Mouse (Mus musculus): ENCODE results near the gene Fgfr2.

DNA sequence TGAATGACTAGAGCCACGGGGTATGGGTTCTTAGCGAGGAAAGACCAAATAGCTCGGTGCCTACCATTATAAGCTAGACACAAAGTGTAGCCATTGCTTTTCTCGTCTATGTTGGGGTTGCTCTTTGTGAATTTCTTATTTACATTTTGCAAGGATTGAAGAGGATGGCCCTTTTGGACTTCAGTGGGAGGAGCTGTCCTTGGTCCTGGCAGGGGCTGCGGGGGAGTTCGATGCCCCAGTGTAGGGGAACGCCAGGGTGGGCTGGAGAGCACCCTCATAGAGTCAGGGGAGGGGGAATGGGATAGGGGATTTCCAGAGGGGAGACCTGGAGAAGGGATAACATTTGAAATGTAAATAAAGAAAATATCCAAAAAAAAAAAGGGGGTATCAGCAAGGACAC lies 1063.0 kb downstream of the Fgfr2 start:
- TF ChIP-seq POLR2A (IDR thresholded peaks at IDR 0.05; ENCODE audit: low read depth, low read length) = no peak
- TF ChIP-seq CTCF (conservative IDR thresholded peaks at IDR 0.05; ENCODE audit: insufficient read depth, insufficient read length, low read depth, low read length) = no peak

Data from kidney, adult 2 months (tissue).